Mouse (Mus musculus): Measurements from ENCODE around the gene Slc17a6. TPM values are rescaled to one million over a fixed set of nuclear protein-coding genes. Genes with fewer than 3 reads are reported as not detected.

The Slc17a6 gene
- polyA plus RNA-seq (2012; rRNA removed): 0.47 and 0.59 TPM in 2 replicates

GRCm38 (mm10) chr7:51621694-51622145 lies at the start of gene Slc17a6:
TSS of gene Slc17a6 (plus strand) at chr7:51622006.
- Histone ChIP-seq H3K27ac (ENCODE audit: control insufficient read depth, insufficient read depth, low read depth, low read length) (no peak within 1 kb of the TSS), H3K4me1 (ENCODE audit: control insufficient read depth, insufficient read depth, low read length) (peaks cover 10% of the 10 kb centered on the region), H3K36me3 (ENCODE audit: control insufficient read depth, insufficient read depth, low read length) (no peaks in the 10 kb centered on the region), H3K4me3 (ENCODE audit: control insufficient read depth, low read depth, low read length) (no peak within 1 kb of the TSS; the same call in none of the 2 replicates), H3K27me3 (ENCODE audit: control insufficient read depth, insufficient read depth, low read length) (peaks cover 2% of the 10 kb centered on the region)
- TF ChIP-seq CTCF (IDR thresholded peaks at IDR 0.05; ENCODE audit: control insufficient read depth, insufficient read depth, insufficient replicate concordance, low read depth, low read length): no peak
- no peak for TF ChIP-seq POLR2A (IDR thresholded peaks at IDR 0.05; ENCODE audit: control insufficient read depth, low read depth, low read length)

GRCm38 (mm10) chr7:51600021-51600420 lies 21.8 kb upstream of the Slc17a6 start:
- Histone ChIP-seq H3K36me3 (ENCODE audit: control insufficient read depth, insufficient read depth, low read length) (no peaks in the 10 kb centered on the region), H3K4me3 (ENCODE audit: control insufficient read depth, low read depth, low read length) (no peak overlapping the region), H3K27me3 (ENCODE audit: control insufficient read depth, insufficient read depth, low read length) (no peaks in the 10 kb centered on the region), H3K27ac (ENCODE audit: control insufficient read depth, insufficient read depth, low read depth, low read length) (no peak overlapping the region), H3K4me1 (ENCODE audit: control insufficient read depth, insufficient read depth, low read length) (no peaks in the 10 kb centered on the region)
- TF ChIP-seq POLR2A (IDR thresholded peaks at IDR 0.05; ENCODE audit: control insufficient read depth, low read depth, low read length) (no peak), CTCF (IDR thresholded peaks at IDR 0.05; ENCODE audit: control insufficient read depth, insufficient read depth, insufficient replicate concordance, low read depth, low read length) (no peak)

GRCm38 (mm10) chr7:51603741-51604140 lies 18.1 kb upstream of the Slc17a6 start:
- Histone ChIP-seq H3K27ac (ENCODE audit: control insufficient read depth, insufficient read depth, low read depth, low read length) (no peak overlapping the region), H3K4me1 (ENCODE audit: control insufficient read depth, insufficient read depth, low read length) (no peaks in the 10 kb centered on the region), H3K36me3 (ENCODE audit: control insufficient read depth, insufficient read depth, low read length) (no peaks in the 10 kb centered on the region), H3K27me3 (ENCODE audit: control insufficient read depth, insufficient read depth, low read length) (no peaks in the 10 kb centered on the region), H3K4me3 (ENCODE audit: control insufficient read depth, low read depth, low read length) (no peak overlapping the region)
- TF ChIP-seq CTCF (IDR thresholded peaks at IDR 0.05; ENCODE audit: control insufficient read depth, insufficient read depth, insufficient replicate concordance, low read depth, low read length) (no peak), POLR2A (IDR thresholded peaks at IDR 0.05; ENCODE audit: control insufficient read depth, low read depth, low read length) (no peak)

- no peak for TF ChIP-seq POLR2A (IDR thresholded peaks at IDR 0.05; ENCODE audit: control insufficient read depth, low read depth, low read length)
- TF ChIP-seq CTCF (IDR thresholded peaks at IDR 0.05; ENCODE audit: control insufficient read depth, insufficient read depth, insufficient replicate concordance, low read depth, low read length): no peak
- no peaks in the 10 kb centered on the region for H3K4me1 ChIP-seq (ENCODE audit: control insufficient read depth, insufficient read depth, low read length)
- no peaks in the 10 kb centered on the region for H3K36me3 ChIP-seq (ENCODE audit: control insufficient read depth, insufficient read depth, low read length)
- no peak overlapping the region for H3K27ac ChIP-seq (ENCODE audit: control insufficient read depth, insufficient read depth, low read depth, low read length)
- H3K27me3 ChIP-seq (ENCODE audit: control insufficient read depth, insufficient read depth, low read length): no peaks in the 10 kb centered on the region
- H3K4me3 ChIP-seq (ENCODE audit: control insufficient read depth, low read depth, low read length): no peak overlapping the region
Measured at GRCm38 (mm10) chr7:51614404-51614803, 7.4 kb upstream of the Slc17a6 start.

GRCm38 (mm10) chr7:51617941-51618340 lies 3.9 kb upstream of the Slc17a6 start:
- TF ChIP-seq POLR2A (IDR thresholded peaks at IDR 0.05; ENCODE audit: control insufficient read depth, low read depth, low read length) (no peak), CTCF (IDR thresholded peaks at IDR 0.05; ENCODE audit: control insufficient read depth, insufficient read depth, insufficient replicate concordance, low read depth, low read length) (no peak)

GRCm38 (mm10) chr7:51618412-51618811 lies 3.4 kb upstream of the Slc17a6 start:
- H3K4me3 ChIP-seq (ENCODE audit: control insufficient read depth, low read depth, low read length): no peak overlapping the region

More at GRCm38 (mm10) chr7:51617941-51618340, 3.9 kb upstream of the Slc17a6 start:
- H3K27ac ChIP-seq (ENCODE audit: control insufficient read depth, insufficient read depth, low read depth, low read length): no peak overlapping the region
- H3K4me1 ChIP-seq (ENCODE audit: control insufficient read depth, insufficient read depth, low read length): peaks cover 4% of the 10 kb centered on the region; the same call in 1 of the 2 replicates
- no peak overlapping the region for H3K4me3 ChIP-seq (ENCODE audit: control insufficient read depth, low read depth, low read length)
- H3K36me3 ChIP-seq (ENCODE audit: control insufficient read depth, insufficient read depth, low read length): no peaks in the 10 kb centered on the region
- no peaks in the 10 kb centered on the region for H3K27me3 ChIP-seq (ENCODE audit: control insufficient read depth, insufficient read depth, low read length)

GRCm38 (mm10) chr7:51619977-51620376 lies 1.8 kb upstream of the Slc17a6 start:
- H3K4me1 ChIP-seq (ENCODE audit: control insufficient read depth, insufficient read depth, low read length): peaks cover 4% of the 10 kb centered on the region; the same call in 1 of the 2 replicates
- no peak for TF ChIP-seq POLR2A (IDR thresholded peaks at IDR 0.05; ENCODE audit: control insufficient read depth, low read depth, low read length)
- TF ChIP-seq CTCF (IDR thresholded peaks at IDR 0.05; ENCODE audit: control insufficient read depth, insufficient read depth, insufficient replicate concordance, low read depth, low read length): no peak
- H3K36me3 ChIP-seq (ENCODE audit: control insufficient read depth, insufficient read depth, low read length): no peaks in the 10 kb centered on the region
- 0 out of 2 replicates have a peak, but pooled peaks cover under 1% of the 10 kb centered on the region for H3K27me3 ChIP-seq (ENCODE audit: control insufficient read depth, insufficient read depth, low read length)
- no peak overlapping the region for H3K4me3 ChIP-seq (ENCODE audit: control insufficient read depth, low read depth, low read length)
- H3K27ac ChIP-seq (ENCODE audit: control insufficient read depth, insufficient read depth, low read depth, low read length): no peak overlapping the region

More at GRCm38 (mm10) chr7:51618412-51618811, 3.4 kb upstream of the Slc17a6 start:
- H3K27me3 ChIP-seq (ENCODE audit: control insufficient read depth, insufficient read depth, low read length): no peaks in the 10 kb centered on the region
- H3K36me3 ChIP-seq (ENCODE audit: control insufficient read depth, insufficient read depth, low read length): no peaks in the 10 kb centered on the region
- no peak for TF ChIP-seq CTCF (IDR thresholded peaks at IDR 0.05; ENCODE audit: control insufficient read depth, insufficient read depth, insufficient replicate concordance, low read depth, low read length)
- TF ChIP-seq POLR2A (IDR thresholded peaks at IDR 0.05; ENCODE audit: control insufficient read depth, low read depth, low read length): no peak
- H3K27ac ChIP-seq (ENCODE audit: control insufficient read depth, insufficient read depth, low read depth, low read length): no peak overlapping the region
- H3K4me1 ChIP-seq (ENCODE audit: control insufficient read depth, insufficient read depth, low read length): peaks cover 4% of the 10 kb centered on the region; the same call in 1 of the 2 replicates

Data from testis, adult 2 months (tissue).